In the genomic region with DNA sequence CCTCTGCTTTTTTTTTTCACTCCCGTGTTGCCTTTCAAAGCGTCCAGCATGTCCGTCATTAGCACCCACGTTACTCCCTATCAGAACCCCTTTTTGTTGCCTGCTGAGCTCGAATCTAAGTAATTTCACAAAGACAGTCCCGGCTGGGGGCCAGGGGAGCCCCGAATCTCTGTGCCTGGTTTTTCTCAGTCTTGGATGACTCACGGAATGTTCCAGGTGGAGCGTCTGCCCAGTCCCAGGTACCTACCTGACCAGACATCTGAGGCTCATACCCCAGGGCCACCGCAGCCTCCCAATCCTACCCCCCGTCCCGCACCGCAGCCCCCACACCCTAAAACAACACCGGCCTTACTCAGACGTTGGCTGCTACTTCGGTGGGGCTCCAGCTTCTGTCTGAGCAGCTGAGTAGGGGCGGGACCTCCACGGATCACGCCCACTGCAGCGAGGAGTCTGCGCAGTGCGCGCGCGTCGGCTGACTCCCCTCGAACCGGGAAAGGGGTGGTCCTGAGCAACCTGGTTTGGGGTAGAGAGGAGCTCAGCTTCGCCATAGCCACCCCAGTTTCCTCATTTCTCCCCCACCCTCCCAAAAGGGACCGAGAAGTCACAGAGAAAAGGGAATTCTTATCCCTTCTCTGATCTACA, we compare ENCODE assay signal across 8 mouse cellular contexts. TPM values are rescaled to one million over a fixed set of nuclear protein-coding genes. Genes with fewer than 3 reads are reported as not detected.
A peak's percentile ranks its signal among the peaks of the same experiment; 100 is the strongest.
DNase-seq lines count a peak whose midpoint lies in the region; ATAC-seq lines count a peak whose summit lies in the region.

No protein-coding gene starts in this region.

- intact Hi-C loops in gastrocnemius, postnatal 14 days (cut with DNase I; ENCODE audit: low total_unique reads): no loop called here
- intact Hi-C loops in left cerebral cortex, postnatal 10 days (cut with DNase I): no loop called here

- ATAC-seq in inflammation-experienced regulatory T-cells, adult 6 months: peak; percentile 43
- peak; percentile 73 for ATAC-seq in megakaryocyte progenitor cell, adult 5-6 weeks (replicated peaks; ENCODE audit: poor library complexity)

- peak; percentile 70 to 77 for DNase-seq in adrenal gland, adult 18-20 months (ENCODE audit: low spot score in 2 of 2)
- peak; percentile 88 for DNase-seq in embryo, embryonic 10.5 days (ENCODE audit: low spot score)
- peak; percentile 81 for DNase-seq in gastrocnemius, postnatal 14 days
- DNase-seq in left cerebral cortex, postnatal 10 days (ENCODE audit: extremely low spot score in 1 of 2, low spot score in 2 of 2): peak; percentile 90 to 94
- peak; percentile 92 for DNase-seq in right cerebral cortex, postnatal 25 days
- peak; percentile 69 to 78 for DNase-seq in urinary bladder, postnatal 36 days (ENCODE audit: low spot score in 2 of 2)

RNA-seq across cellular contexts. Expression of a gene that starts 10.5 kb away (rescaled TPM):
- 100 to 1,000 TPM; 123 to 147 TPM for total RNA-seq in adrenal gland, adult 18-20 months (2021)
- 10 to 100 TPM; 23.1 to 27.8 TPM for total RNA-seq in gastrocnemius, postnatal 14 days (2021)
- polyA plus RNA-seq in inflammation-experienced regulatory T-cells, adult 6 months (2017; shearing (Covaris generic)): 100 to 1,000 TPM; 155 to 246 (median 192) TPM
- total RNA-seq in left cerebral cortex, postnatal 10 days (2021): 100 to 1,000 TPM; 520 to 550 TPM
- total RNA-seq in megakaryocyte progenitor cell, adult 5-6 weeks (2015): 9.3 and 9.4 TPM in 2 replicates
- 5.3 and 7.5 TPM in 2 replicates for total RNA-seq in megakaryocyte progenitor cell, adult 5-6 weeks (2017)

RNA-seq across cellular contexts. Expression of a gene that starts 10.5 kb away (rescaled TPM):
- total RNA-seq in adrenal gland, adult 18-20 months (2021): 10 to 100 TPM; 13.5 to 18.9 TPM
- 100 to 1,000 TPM; 103 to 114 TPM for total RNA-seq in gastrocnemius, postnatal 14 days (2021)
- 10 to 100 TPM; 16.4 to 24.4 (median 21.4) TPM for polyA plus RNA-seq in inflammation-experienced regulatory T-cells, adult 6 months (2017; shearing (Covaris generic))
- total RNA-seq in left cerebral cortex, postnatal 10 days (2021): 10 to 100 TPM; 23.1 to 26.2 TPM
- 13.4 and 14.1 TPM in 2 replicates for total RNA-seq in megakaryocyte progenitor cell, adult 5-6 weeks (2015)
- 12.4 and 15.6 TPM in 2 replicates for total RNA-seq in megakaryocyte progenitor cell, adult 5-6 weeks (2017)

RNA-seq across cellular contexts. Expression of a gene that starts 19.4 kb away (rescaled TPM):
- under 1 TPM; 0.26 to 0.40 TPM for total RNA-seq in adrenal gland, adult 18-20 months (2021)
- total RNA-seq in gastrocnemius, postnatal 14 days (2021): under 1 TPM; 0.16 to 0.22 TPM
- polyA plus RNA-seq in inflammation-experienced regulatory T-cells, adult 6 months (2017; shearing (Covaris generic)): under 1 TPM; 0.20 to 0.33 (median 0.23) TPM
- under 1 TPM; 0.26 to 0.34 TPM for total RNA-seq in left cerebral cortex, postnatal 10 days (2021)
- 0.10 and 0.25 TPM in 2 replicates for total RNA-seq in megakaryocyte progenitor cell, adult 5-6 weeks (2015)
- total RNA-seq in megakaryocyte progenitor cell, adult 5-6 weeks (2017): 0.07 and 0.29 TPM in 2 replicates

RNA-seq across cellular contexts. Expression of a gene that starts 43.4 kb away (rescaled TPM):
- total RNA-seq in adrenal gland, adult 18-20 months (2021): 1 to 10 TPM; 2.6 to 3.0 TPM
- 10 to 100 TPM; 11.2 to 48.8 TPM for total RNA-seq in gastrocnemius, postnatal 14 days (2021)
- under 1 TPM; 0.24 to 0.52 (median 0.30) TPM for polyA plus RNA-seq in inflammation-experienced regulatory T-cells, adult 6 months (2017; shearing (Covaris generic))
- total RNA-seq in left cerebral cortex, postnatal 10 days (2021): 1 to 10 TPM; 1.4 TPM
- total RNA-seq in megakaryocyte progenitor cell, adult 5-6 weeks (2015): 0.52 and 0.68 TPM in 2 replicates
- 0.75 and 0.81 TPM in 2 replicates for total RNA-seq in megakaryocyte progenitor cell, adult 5-6 weeks (2017)

RNA-seq across cellular contexts. Expression of a gene that starts 48.8 kb away (rescaled TPM):
- 100 to 1,000 TPM; 209 to 250 TPM for total RNA-seq in adrenal gland, adult 18-20 months (2021)
- 100 to 1,000 TPM; 109 to 114 TPM for total RNA-seq in gastrocnemius, postnatal 14 days (2021)
- 10 to 100 TPM; 41.6 to 51.3 (median 43.1) TPM for polyA plus RNA-seq in inflammation-experienced regulatory T-cells, adult 6 months (2017; shearing (Covaris generic))
- total RNA-seq in left cerebral cortex, postnatal 10 days (2021): 100 to 1,000 TPM in 1 of 2 experiments, 10 to 100 TPM in 1; 92.2 to 103 TPM
- total RNA-seq in megakaryocyte progenitor cell, adult 5-6 weeks (2015): 33.8 and 40.3 TPM in 2 replicates
- 46.9 and 50.2 TPM in 2 replicates for total RNA-seq in megakaryocyte progenitor cell, adult 5-6 weeks (2017)

Comparison
In these comparisons a context has a peak if more than half of its experiments do, and no peak if none do; other contexts are left out.
1. Peak in every context shown above with its lines: DNase-seq and ATAC-seq.
2. RNA of a gene that starts 10.5 kb away (total RNA-seq): 520 to 550 TPM in left cerebral cortex, postnatal 10 days and 123 to 147 TPM in adrenal gland, adult 18-20 months; 23.1 to 27.8 TPM in gastrocnemius, postnatal 14 days and 5.3 to 9.4 TPM in megakaryocyte progenitor cell, adult 5-6 weeks; every median in the first group is over 4 times any median in the second.